Mouse (Mus musculus) limb, embryonic 14.5 days (tissue): ENCODE results near the gene Gps2. TPM values are rescaled to one million over a fixed set of nuclear protein-coding genes. Genes with fewer than 3 reads are reported as not detected.
"Not testable (repeated sequence)": the region's sequence is repeated elsewhere in the genome, so short reads cannot be mapped to it uniquely, and the experiment has no call there.

ENCODE experiments used
- ATAC-seq: fragments of 200-750 bp; cut with Nextera tagmentation; 2 replicates; pipeline ENCODE4 v1.8.0; 2017; ENCODE audit warnings: low read depth, moderate number of reproducible peaks, moderate TSS enrichment; ENCODE audit not compliant: low FRiP score
- DNase-seq: peaks from one replicate; pipeline ENCODE4 v3.0.0-alpha.2; 2015; ENCODE audit warnings: low spot score
- H3K27ac ChIP-seq: fragments of 300-500 bp; sonication (generic); replicated peaks from 2 replicates; pipeline ENCODE4 v1.5.1; 2014; ENCODE audit warnings: low read depth, mild to moderate bottlenecking, low read length, moderate library complexity, mixed read lengths
- H3K27me3 ChIP-seq: fragments of 300-500 bp; sonication (generic); 2 replicates; pipeline ENCODE4 v1.6.1; 2014; ENCODE audit warnings: low read length, mixed read lengths; ENCODE audit not compliant: control insufficient read depth, insufficient read depth
- H3K36me3 ChIP-seq: fragments of 300-500 bp; sonication (generic); 2 replicates; pipeline ENCODE4 v1.6.1; 2014; ENCODE audit warnings: mild to moderate bottlenecking, low read length, moderate library complexity, mixed read lengths; ENCODE audit not compliant: control insufficient read depth, insufficient read depth
- H3K4me1 ChIP-seq: fragments of 300-500 bp; sonication (generic); 2 replicates; pipeline ENCODE4 v1.6.1; 2014; ENCODE audit warnings: antibody characterized with exemption, low read length, mixed read lengths; ENCODE audit not compliant: control insufficient read depth, insufficient read depth
- H3K4me2 ChIP-seq: fragments of 300-500 bp; sonication (generic); replicated peaks from 2 replicates; pipeline ENCODE4 v1.6.1; 2014; ENCODE audit warnings: low read depth, mild to moderate bottlenecking, low read length, moderate library complexity; ENCODE audit not compliant: severe bottlenecking
- H3K4me3 ChIP-seq: fragments of 300-500 bp; sonication (generic); replicated peaks from 2 replicates; pipeline ENCODE4 v1.5.1; 2014; ENCODE audit warnings: low read length
- H3K9ac ChIP-seq: fragments of 300-500 bp; sonication (generic); 2 replicates; pipeline ENCODE4 v1.6.1; 2014; ENCODE audit warnings: mild to moderate bottlenecking, low read depth, low read length, moderate library complexity; ENCODE audit not compliant: severe bottlenecking
- H3K9me3 ChIP-seq: fragments of 300-500 bp; sonication (generic); 2 replicates; pipeline ENCODE4 v1.6.1; 2016; ENCODE audit warnings: low read length; ENCODE audit not compliant: control insufficient read depth
- POLR2A ChIP-seq: fragments of 200-500 bp; IDR thresholded peaks from 2 replicates; pipeline ENCODE4 v1.8.0; 2012; ENCODE audit warnings: inconsistent platforms, mild to moderate bottlenecking, moderate library complexity, borderline replicate concordance; ENCODE audit not compliant: insufficient read depth, insufficient read length; ENCODE audit errors: extremely low read depth
- WGBS: fragments of 180-500 bp; shearing (Covaris S2); extraction: QIAGEN DNeasy Blood & Tissue Kit; methylation state at CpG from one replicate; pipeline ENCODE4 v1.1.7; 2014; 5-methylcytosine and 5-hydroxymethylcytosine counted together
- polyA plus RNA-seq, 2 experiments: library from polyadenylated mRNA; depleted of rRNA in 1 of 2; stranded (reverse) in 1 of 2; unstranded in 1 of 2; fragments of >200 nt; fragmentation: Nextera tagmentation in 1 of 2; extraction: Ambion mirVana in 1 of 2; gene quantifications; 2 replicates each; pipeline versions ENCODE4 v1.2.1 to v1.2.3; 2012 to 2014

Gps2 gene
- polyA plus RNA-seq, 2 experiments = 67.3 to 94.0 TPM

- ATAC-seq = peak; percentile 95
- H3K27ac ChIP-seq = peak within 1 kb of the TSS; percentile 97
Observed at GRCm38 (mm10) chr11:69921114-69922011, 7.7 kb downstream of the Gps2 start, which contains the start of gene Eif5a. Gene Eif5a (minus strand): TSS chr11:69921958.

DNA sequence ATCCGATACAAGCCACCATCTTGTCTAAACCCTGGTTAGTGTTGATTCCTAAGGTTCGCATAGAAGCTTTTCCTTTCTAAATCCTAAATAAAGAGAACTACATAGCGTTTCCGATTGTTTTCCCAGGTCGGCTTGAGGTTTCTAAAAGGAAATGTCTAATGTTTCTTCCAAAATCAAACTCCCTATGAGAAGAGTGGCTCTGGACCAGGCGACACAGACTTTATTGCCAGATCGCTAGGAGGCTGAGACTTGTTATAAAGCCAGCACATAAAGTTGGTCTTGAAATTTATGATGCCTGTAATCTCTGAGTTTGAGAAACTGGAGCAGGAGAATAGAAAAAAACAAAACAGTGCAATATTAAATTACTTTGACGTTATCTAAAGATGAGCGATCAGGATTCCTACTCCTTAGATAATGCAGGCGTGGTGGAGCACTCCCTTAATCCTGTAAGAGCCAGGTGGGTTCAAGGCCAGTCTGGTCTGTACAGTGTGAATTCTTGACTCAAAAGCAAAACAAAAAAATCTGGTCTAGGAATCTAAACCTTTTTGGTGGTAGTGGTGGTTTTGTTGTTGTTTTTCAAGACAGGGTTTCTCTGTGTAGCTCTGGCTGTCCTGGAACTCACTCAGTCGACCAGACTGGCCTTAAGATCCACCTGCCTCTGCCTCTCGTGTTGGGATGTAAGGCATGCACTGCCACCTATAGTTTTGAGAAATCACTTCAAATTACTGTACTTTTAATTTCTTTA is 8.5 kb downstream of the Gps2 start:
- ATAC-seq (no peak), DNase-seq (peak; percentile 34)
- 1% methylated on average over 12 of the region's 12 CpGs for WGBS
- Histone ChIP-seq H3K4me3 (peak overlapping the region; percentile 97), H3K9me3 (no peaks in the 10 kb centered on the region), H3K9ac (peak overlapping the region; percentile 44), H3K36me3 (peaks cover 19% of the 10 kb centered on the region), H3K27ac (peak overlapping the region; percentile 97), H3K27me3 (no peaks in the 10 kb centered on the region), H3K4me2 (peak overlapping the region; percentile 72), H3K4me1 (peaks cover 12% of the 10 kb centered on the region)
- no peak for TF ChIP-seq POLR2A

More at GRCm38 (mm10) chr11:69921114-69922011, 7.7 kb downstream of the Gps2 start, which contains the start of gene Eif5a:
- Histone ChIP-seq H3K4me2 (peak within 1 kb of the TSS; percentile 88), H3K4me3 (peak within 1 kb of the TSS; percentile 97), H3K36me3 (peaks cover 27% of the 10 kb centered on the region), H3K4me1 (peaks cover 12% of the 10 kb centered on the region), H3K27me3 (no peaks in the 10 kb centered on the region), H3K9ac (peak within 1 kb of the TSS; percentile 93), H3K9me3 (no peaks in the 10 kb centered on the region)
- WGBS = under 1% methylated on average over 68 of the region's 78 CpGs
- TF ChIP-seq POLR2A = peak; percentile 90; the same call in 1 of the 2 replicates
- DNase-seq = peak; percentile 100

- peaks cover 12% of the 10 kb centered on the region for H3K4me1 ChIP-seq
- peaks cover 13% of the 10 kb centered on the region for H3K36me3 ChIP-seq
- ATAC-seq (no peak), DNase-seq (no peak)
- H3K27me3 ChIP-seq = no peaks in the 10 kb centered on the region
- 64% methylated on average over 3 of the region's 3 CpGs for WGBS
- H3K9ac ChIP-seq = no peak overlapping the region
- H3K4me2 ChIP-seq = no peak overlapping the region
- H3K9me3 ChIP-seq = no peaks in the 10 kb centered on the region
- no peak overlapping the region; the same call in 1 of the 2 replicates for H3K4me3 ChIP-seq
- 0 out of 2 replicates have a peak overlapping the region, but pooled peaks have one; percentile 97 for H3K27ac ChIP-seq
- TF ChIP-seq POLR2A = no peak
Observed at GRCm38 (mm10) chr11:69922796-69923195, 9.1 kb downstream of the Gps2 start.

- ATAC-seq = no peak
- Histone ChIP-seq H3K36me3 (no peaks in the 10 kb centered on the region), H3K27me3 (no peaks in the 10 kb centered on the region), H3K9ac (no peak overlapping the region), H3K4me1 (peaks cover 4% of the 10 kb centered on the region; the same call in 1 of the 2 replicates), H3K4me3 (no peak overlapping the region), H3K4me2 (no peak overlapping the region), H3K27ac (no peak overlapping the region), H3K9me3 (no peaks in the 10 kb centered on the region)
- WGBS = 99% methylated on average over 2 of the region's 2 CpGs
- no peak for DNase-seq
- no peak for TF ChIP-seq POLR2A
Observed at GRCm38 (mm10) chr11:69927501-69927900, 13.8 kb downstream of the Gps2 start.

DNA sequence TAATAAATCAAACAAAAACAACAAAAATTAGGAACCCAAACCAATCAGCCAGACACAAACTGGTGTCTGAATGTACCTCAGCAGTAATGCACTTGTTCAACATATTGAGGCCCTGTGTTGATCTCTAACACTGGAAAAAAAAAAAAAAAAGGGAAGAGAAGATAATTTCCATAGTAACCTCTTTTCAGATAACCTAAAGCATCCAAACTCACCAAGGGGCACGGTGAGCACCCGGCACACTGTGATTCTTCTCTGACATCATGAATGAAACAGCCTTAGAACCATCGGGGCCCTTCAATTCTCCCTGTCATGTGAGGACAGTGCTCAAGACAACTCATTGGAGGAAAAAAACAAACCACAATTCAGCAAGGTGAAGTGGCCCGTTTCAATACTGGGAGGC is 16.0 kb downstream of the Gps2 start:
- Histone ChIP-seq H3K27ac (no peak overlapping the region), H3K4me3 (no peak overlapping the region), H3K36me3 (no peaks in the 10 kb centered on the region), H3K4me1 (peaks cover 3% of the 10 kb centered on the region; the same call in 1 of the 2 replicates), H3K9me3 (no peaks in the 10 kb centered on the region), H3K4me2 (no peak overlapping the region), H3K27me3 (no peaks in the 10 kb centered on the region), H3K9ac (no peak overlapping the region)
- ATAC-seq (no peak), DNase-seq (no peak)
- no peak for TF ChIP-seq POLR2A
- WGBS = 80% methylated on average over 4 of the region's 4 CpGs

- H3K27ac ChIP-seq, H3K9me3 ChIP-seq, H3K36me3 ChIP-seq, DNase-seq, ATAC-seq, H3K4me3 ChIP-seq, H3K4me1 ChIP-seq, H3K4me2 ChIP-seq, H3K27me3 ChIP-seq, H3K9ac ChIP-seq: not testable (repeated sequence)
- 89% methylated on average over 8 of the region's 8 CpGs for WGBS
Observed at GRCm38 (mm10) chr11:69930176-69930575, 16.5 kb downstream of the Gps2 start.
